Mouse (Mus musculus) limb, embryonic 10.5 days (tissue): ENCODE results near the gene Kazn. TPM values are rescaled to one million over a fixed set of nuclear protein-coding genes. Genes with fewer than 3 reads are reported as not detected.

ENCODE experiments used
- DNase-seq: peaks from one replicate; pipeline ENCODE4 v3.0.0-alpha.2; 2017; ENCODE audit warnings: low spot score
- H3K27ac ChIP-seq: fragments of 300-500 bp; sonication (generic); 2 replicates; pipeline ENCODE4 v1.5.1; 2016; ENCODE audit warnings: mild to moderate bottlenecking
- H3K27me3 ChIP-seq: fragments of 300-500 bp; sonication (generic); 2 replicates; pipeline ENCODE4 v1.6.1; 2016; ENCODE audit warnings: low read depth, mild to moderate bottlenecking; ENCODE audit not compliant: poor library complexity, severe bottlenecking
- H3K36me3 ChIP-seq: fragments of 300-500 bp; sonication (generic); 2 replicates; pipeline ENCODE4 v1.6.1; 2016; ENCODE audit warnings: mild to moderate bottlenecking, moderate library complexity
- H3K4me1 ChIP-seq: fragments of 300-500 bp; sonication (generic); 2 replicates; pipeline ENCODE4 v1.6.1; 2016
- H3K4me3 ChIP-seq: fragments of 300-500 bp; sonication (generic); 2 replicates; pipeline ENCODE4 v1.5.1; 2016; ENCODE audit warnings: mild to moderate bottlenecking, moderate library complexity
- H3K9me3 ChIP-seq: fragments of 300-500 bp; sonication (generic); replicated peaks from 2 replicates; pipeline ENCODE4 v1.6.1; 2016; ENCODE audit warnings: mild to moderate bottlenecking
- WGBS: fragments of 180-500 bp; shearing (Covaris S2); methylation state at CpG from one replicate; pipeline ENCODE4 v1.1.7; 2016; 5-methylcytosine and 5-hydroxymethylcytosine counted together
- polyA plus RNA-seq: library from polyadenylated mRNA; unstranded; fragments of >200 nt; fragmentation: Nextera tagmentation; extraction: Ambion mirVana; gene quantifications from 2 replicates; pipeline ENCODE4 v1.2.1, GENCODE M21; 2016

Kazn gene
- polyA plus RNA-seq, 1 experiment from 2014 or later = 9.3 TPM

- H3K9me3 ChIP-seq = no peaks in the 10 kb centered on the region
- H3K27ac ChIP-seq = 0 out of 2 replicates have a peak overlapping the region, but pooled peaks have one; percentile 0
- H3K4me3 ChIP-seq = no peak overlapping the region
- H3K27me3 ChIP-seq = no peaks in the 10 kb centered on the region
- peaks cover 38% of the 10 kb centered on the region for H3K4me1 ChIP-seq
- 72% methylated on average over 3 of the region's 3 CpGs for whole genome bisulfite sequencing
- DNase-seq = no peak
- H3K36me3 ChIP-seq = peaks cover 10% of the 10 kb centered on the region; the same call in 1 of the 2 replicates
These were observed 56.2 kb downstream of the Kazn start for GRCm38 (mm10) chr4:142183015-142183414.

- H3K27me3 ChIP-seq = no peaks in the 10 kb centered on the region
- H3K9me3 ChIP-seq = no peaks in the 10 kb centered on the region
- no peak overlapping the region for H3K4me3 ChIP-seq
- no peak for DNase-seq
- H3K36me3 ChIP-seq = peaks cover 10% of the 10 kb centered on the region; the same call in 1 of the 2 replicates
- peaks cover 36% of the 10 kb centered on the region for H3K4me1 ChIP-seq
- WGBS = 85% methylated on average over 4 of the region's 4 CpGs
- H3K27ac ChIP-seq = no peak overlapping the region
These were observed 57.6 kb downstream of the Kazn start for GRCm38 (mm10) chr4:142181646-142182045.

- Histone ChIP-seq H3K4me1 (peaks cover 34% of the 10 kb centered on the region), H3K27me3 (no peaks in the 10 kb centered on the region), H3K36me3 (peaks cover 4% of the 10 kb centered on the region; the same call in 1 of the 2 replicates), H3K4me3 (no peak overlapping the region), H3K9me3 (no peaks in the 10 kb centered on the region), H3K27ac (peak overlapping the region; percentile 65)
- DNase-seq = no peak
- WGBS = 94% methylated on average over 9 of the region's 9 CpGs
These were observed 58.3 kb downstream of the Kazn start for GRCm38 (mm10) chr4:142180874-142181273.

- no peak overlapping the region for H3K4me3 ChIP-seq
- no peak for DNase-seq
- H3K27me3 ChIP-seq = no peaks in the 10 kb centered on the region
- peak overlapping the region; percentile 65 for H3K27ac ChIP-seq
- H3K4me1 ChIP-seq = peaks cover 35% of the 10 kb centered on the region
- H3K9me3 ChIP-seq = no peaks in the 10 kb centered on the region
- H3K36me3 ChIP-seq = no peaks in the 10 kb centered on the region
- WGBS = 52% methylated on average over 3 of the region's 3 CpGs
These were observed 58.9 kb downstream of the Kazn start for GRCm38 (mm10) chr4:142180289-142180688.

GRCm38 (mm10) chr4:142179531-142179930 lies 59.7 kb downstream of the Kazn start:
- H3K4me3 ChIP-seq = no peak overlapping the region
- peaks cover 32% of the 10 kb centered on the region for H3K4me1 ChIP-seq
- 84% methylated on average over 13 of the region's 13 CpGs for WGBS
- no peak for DNase-seq
- no peaks in the 10 kb centered on the region for H3K27me3 ChIP-seq
- H3K36me3 ChIP-seq = no peaks in the 10 kb centered on the region
- no peaks in the 10 kb centered on the region for H3K9me3 ChIP-seq
- H3K27ac ChIP-seq = no peak overlapping the region

- no peak for DNase-seq
- no peaks in the 10 kb centered on the region for H3K27me3 ChIP-seq
- peaks cover 50% of the 10 kb centered on the region for H3K4me1 ChIP-seq
- WGBS = 94% methylated on average over 3 of the region's 3 CpGs
- H3K36me3 ChIP-seq = no peaks in the 10 kb centered on the region
- no peaks in the 10 kb centered on the region for H3K9me3 ChIP-seq
- no peak overlapping the region for H3K27ac ChIP-seq
- no peak overlapping the region for H3K4me3 ChIP-seq
These were observed 62.5 kb downstream of the Kazn start for GRCm38 (mm10) chr4:142176732-142177131.

- H3K4me1 ChIP-seq = peaks cover 40% of the 10 kb centered on the region
- no peak for DNase-seq
- no peaks in the 10 kb centered on the region for H3K36me3 ChIP-seq
- WGBS = 59% methylated on average over 6 of the region's 6 CpGs
- no peaks in the 10 kb centered on the region for H3K9me3 ChIP-seq
- peak overlapping the region; percentile 37; the same call in 1 of the 2 replicates for H3K27ac ChIP-seq
- no peak overlapping the region for H3K4me3 ChIP-seq
- no peaks in the 10 kb centered on the region for H3K27me3 ChIP-seq
These were observed 65.2 kb downstream of the Kazn start for GRCm38 (mm10) chr4:142173981-142174485.

- Histone ChIP-seq H3K36me3 (no peaks in the 10 kb centered on the region), H3K4me3 (no peak overlapping the region), H3K27ac (peak overlapping the region; percentile 37; the same call in 1 of the 2 replicates), H3K9me3 (no peaks in the 10 kb centered on the region), H3K4me1 (peaks cover 40% of the 10 kb centered on the region), H3K27me3 (no peaks in the 10 kb centered on the region)
- 86% methylated on average over 4 of the region's 4 CpGs for WGBS
- no peak for DNase-seq
These were observed 66.3 kb downstream of the Kazn start for GRCm38 (mm10) chr4:142172942-142173341.

- Histone ChIP-seq H3K9me3 (no peaks in the 10 kb centered on the region), H3K4me3 (no peak overlapping the region), H3K27me3 (no peaks in the 10 kb centered on the region), H3K27ac (peak overlapping the region; percentile 5; the same call in 1 of the 2 replicates), H3K36me3 (no peaks in the 10 kb centered on the region), H3K4me1 (peaks cover 42% of the 10 kb centered on the region)
- WGBS = 73% methylated on average over 8 of the region's 8 CpGs
- DNase-seq = no peak
These were observed 67.3 kb downstream of the Kazn start for GRCm38 (mm10) chr4:142171788-142172497.

GRCm38 (mm10) chr4:142170882-142171768 lies 68.1 kb downstream of the Kazn start:
- Histone ChIP-seq H3K27ac (peak overlapping the region; percentile 5; the same call in 1 of the 2 replicates), H3K4me1 (peaks cover 50% of the 10 kb centered on the region)
- 69% methylated on average over 18 of the region's 18 CpGs for WGBS

GRCm38 (mm10) chr4:142169636-142170035 lies 69.6 kb downstream of the Kazn start:
- Histone ChIP-seq H3K27me3 (no peaks in the 10 kb centered on the region), H3K4me3 (no peak overlapping the region), H3K36me3 (no peaks in the 10 kb centered on the region), H3K27ac (no peak overlapping the region), H3K9me3 (no peaks in the 10 kb centered on the region), H3K4me1 (peaks cover 57% of the 10 kb centered on the region)
- WGBS = 77% methylated on average over 4 of the region's 4 CpGs
- DNase-seq = no peak

More at GRCm38 (mm10) chr4:142170882-142171768, 68.1 kb downstream of the Kazn start:
- no peaks in the 10 kb centered on the region for H3K27me3 ChIP-seq
- DNase-seq = no peak
- H3K36me3 ChIP-seq = no peaks in the 10 kb centered on the region
- H3K9me3 ChIP-seq = no peaks in the 10 kb centered on the region
- no peak overlapping the region for H3K4me3 ChIP-seq

- H3K4me1 ChIP-seq = peaks cover 52% of the 10 kb centered on the region
These were observed 70.8 kb downstream of the Kazn start for GRCm38 (mm10) chr4:142168352-142168751.

More at GRCm38 (mm10) chr4:142168352-142168751, 70.8 kb downstream of the Kazn start:
- no peaks in the 10 kb centered on the region for H3K36me3 ChIP-seq
- no peaks in the 10 kb centered on the region for H3K9me3 ChIP-seq
- DNase-seq = no peak
- no peaks in the 10 kb centered on the region for H3K27me3 ChIP-seq
- 92% methylated on average over 7 of the region's 7 CpGs for WGBS
- no peak overlapping the region for H3K4me3 ChIP-seq
- no peak overlapping the region for H3K27ac ChIP-seq
